Mouse (Mus musculus): Measurements from ENCODE around the gene Cog8.
"Not testable (repeated sequence)": the region's sequence is repeated elsewhere in the genome, so short reads cannot be mapped to it uniquely, and the experiment has no call there.

Gene Cog8

DNA sequence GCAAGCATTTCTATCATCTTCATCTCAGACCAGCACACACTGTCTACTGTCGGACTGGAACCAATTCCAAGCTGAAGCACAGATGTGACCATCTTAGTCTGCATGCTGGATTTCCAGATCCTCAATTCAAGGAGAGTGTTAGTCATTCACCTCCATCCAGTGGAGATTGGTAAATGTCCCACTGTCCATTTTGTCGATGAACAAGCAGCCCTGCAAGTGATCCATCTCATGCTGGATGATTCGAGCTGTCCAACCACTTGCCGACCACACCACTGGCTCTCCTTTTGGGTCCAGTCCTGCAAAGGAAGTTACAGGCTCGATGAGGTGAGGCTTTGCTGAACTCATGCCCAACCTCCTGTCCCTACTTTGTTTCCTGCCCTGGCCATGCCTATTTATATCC, 9.5 kb downstream of the Cog8 start:
- no peak for ATAC-seq (ENCODE audit: insufficient number of reproducible peaks, low FRiP score, low TSS enrichment)

DNA sequence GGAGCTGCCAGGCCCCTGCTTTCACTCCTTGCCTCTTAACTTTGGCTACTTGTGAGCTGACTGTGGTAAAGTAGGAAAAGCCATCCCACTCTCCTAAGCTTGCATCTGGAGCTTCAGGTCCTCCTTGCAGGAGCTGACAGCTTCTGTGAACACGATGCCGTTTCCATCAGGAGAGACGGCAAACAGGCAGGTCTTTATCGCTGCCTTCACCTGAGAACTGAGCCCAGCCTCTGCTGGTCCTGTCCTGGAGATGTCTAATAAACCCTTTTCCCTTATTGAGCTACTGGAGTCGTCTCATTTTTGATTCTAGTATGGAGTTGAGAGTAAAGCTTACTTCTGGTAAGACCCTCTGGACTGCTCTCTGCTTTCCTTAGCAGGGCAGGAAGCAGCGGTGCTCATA, 11.0 kb downstream of the Cog8 start:
- no peak for ATAC-seq (ENCODE audit: insufficient number of reproducible peaks, low FRiP score, low TSS enrichment)

DNA sequence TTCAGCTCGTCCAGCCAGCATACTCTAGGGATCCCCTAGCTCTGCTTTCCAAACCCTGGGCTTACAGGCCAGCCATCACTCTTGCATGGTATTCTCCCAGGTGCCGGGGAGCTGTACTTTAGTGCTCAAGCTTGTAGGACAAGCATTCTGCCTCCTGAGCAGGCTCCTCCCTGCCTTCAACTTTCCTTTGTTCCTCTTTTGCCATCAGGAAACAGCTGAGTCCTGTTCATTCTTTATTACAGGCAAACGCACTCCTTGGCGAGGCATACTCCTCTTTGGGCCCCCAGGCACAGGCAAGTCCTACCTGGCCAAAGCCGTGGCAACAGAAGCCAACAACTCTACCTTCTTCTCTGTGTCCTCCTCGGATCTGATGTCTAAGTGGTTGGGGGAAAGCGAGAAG, 15.9 kb downstream of the Cog8 start:
- no peak for ATAC-seq (ENCODE audit: insufficient number of reproducible peaks, low FRiP score, low TSS enrichment)

DNA sequence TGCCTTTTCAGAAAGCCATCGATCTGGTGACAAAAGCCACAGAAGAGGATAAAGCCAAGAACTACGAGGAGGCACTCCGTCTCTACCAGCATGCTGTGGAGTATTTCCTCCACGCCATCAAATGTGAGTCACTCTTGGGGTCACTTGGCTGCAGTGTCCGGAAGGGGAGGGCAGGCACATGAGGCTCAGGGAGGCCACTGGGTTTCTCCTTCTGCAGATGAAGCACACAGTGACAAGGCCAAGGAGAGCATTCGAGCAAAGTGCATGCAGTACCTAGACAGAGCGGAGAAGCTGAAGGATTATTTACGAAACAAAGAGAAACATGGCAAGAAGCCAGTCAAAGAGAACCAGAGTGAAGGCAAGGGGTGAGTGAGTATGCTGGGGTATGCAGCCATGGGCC, 19.9 kb downstream of the Cog8 start:
- no peak for ATAC-seq (ENCODE audit: insufficient number of reproducible peaks, low FRiP score, low TSS enrichment)

DNA sequence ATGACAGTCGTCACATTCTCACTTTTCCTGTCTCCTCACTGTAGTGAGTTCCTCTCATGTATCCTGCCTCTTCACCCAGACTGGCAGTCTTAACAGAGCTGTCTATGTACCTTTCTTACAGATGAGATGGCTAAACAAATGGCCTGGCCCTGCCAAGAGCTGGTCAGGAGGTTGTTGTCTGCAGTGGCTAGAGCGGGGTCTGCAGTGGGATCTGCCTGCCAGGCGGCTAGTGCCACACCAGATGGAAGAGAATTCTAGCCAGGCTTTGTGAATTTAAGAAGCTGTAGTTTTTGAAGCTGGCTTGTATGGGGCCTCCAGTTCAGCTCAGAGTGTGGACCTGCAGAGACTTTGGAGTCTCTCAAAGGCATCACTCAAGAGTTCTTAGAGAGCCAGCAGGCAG, 20.8 kb downstream of the Cog8 start:
- ATAC-seq (ENCODE audit: insufficient number of reproducible peaks, low FRiP score, low TSS enrichment): no peak

DNA sequence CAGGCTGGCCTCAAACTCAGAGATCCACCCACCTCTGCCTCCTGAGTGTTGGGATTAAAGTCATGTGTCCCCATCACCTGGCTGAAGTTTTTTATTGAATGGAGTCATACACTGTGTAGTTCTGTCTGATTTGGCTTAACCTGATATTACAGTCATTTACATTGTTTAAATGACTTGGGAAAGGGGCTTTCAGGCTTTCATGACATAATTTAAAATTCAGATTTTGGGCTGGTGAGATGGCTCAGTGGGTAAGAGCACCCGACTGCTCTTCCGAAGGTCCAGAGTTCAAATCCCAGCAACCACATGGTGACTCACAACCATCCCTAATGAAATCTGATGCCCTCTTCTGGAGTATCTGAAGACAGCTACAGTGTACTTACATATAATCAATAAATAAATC, 22.9 kb downstream of the Cog8 start:
- ATAC-seq (ENCODE audit: insufficient number of reproducible peaks, low FRiP score, low TSS enrichment): not testable (repeated sequence)

DNA sequence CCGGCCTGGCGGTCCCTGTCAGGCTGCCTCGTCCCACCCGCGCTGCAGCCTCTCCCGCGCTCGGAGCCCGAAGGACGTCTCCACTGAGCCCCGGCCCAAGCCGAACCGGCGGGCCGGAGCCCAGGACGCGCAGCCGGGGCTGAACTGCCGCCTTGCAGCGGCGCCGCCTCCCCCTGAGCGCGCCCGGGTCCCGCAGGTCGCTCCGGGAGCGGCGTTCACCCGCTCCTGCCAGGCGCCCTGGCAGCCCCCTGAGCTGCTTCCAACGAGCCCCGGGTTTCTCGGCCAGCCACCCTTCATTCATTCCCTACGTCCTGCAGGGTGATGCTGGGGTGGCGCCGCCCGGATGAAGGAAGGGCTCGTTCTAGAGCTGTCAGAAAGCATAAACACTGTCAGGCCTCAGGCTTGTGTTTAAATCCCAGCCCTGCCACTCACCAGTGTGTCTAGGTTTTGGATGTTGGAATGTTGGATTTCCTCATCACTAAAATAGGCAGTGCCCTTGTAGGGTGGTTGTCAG, 24.9 kb downstream of the Cog8 start:
- 0 out of 2 replicates have a peak, but pooled peaks have one; percentile 11 for ATAC-seq (ENCODE audit: insufficient number of reproducible peaks, low FRiP score, low TSS enrichment)

DNA sequence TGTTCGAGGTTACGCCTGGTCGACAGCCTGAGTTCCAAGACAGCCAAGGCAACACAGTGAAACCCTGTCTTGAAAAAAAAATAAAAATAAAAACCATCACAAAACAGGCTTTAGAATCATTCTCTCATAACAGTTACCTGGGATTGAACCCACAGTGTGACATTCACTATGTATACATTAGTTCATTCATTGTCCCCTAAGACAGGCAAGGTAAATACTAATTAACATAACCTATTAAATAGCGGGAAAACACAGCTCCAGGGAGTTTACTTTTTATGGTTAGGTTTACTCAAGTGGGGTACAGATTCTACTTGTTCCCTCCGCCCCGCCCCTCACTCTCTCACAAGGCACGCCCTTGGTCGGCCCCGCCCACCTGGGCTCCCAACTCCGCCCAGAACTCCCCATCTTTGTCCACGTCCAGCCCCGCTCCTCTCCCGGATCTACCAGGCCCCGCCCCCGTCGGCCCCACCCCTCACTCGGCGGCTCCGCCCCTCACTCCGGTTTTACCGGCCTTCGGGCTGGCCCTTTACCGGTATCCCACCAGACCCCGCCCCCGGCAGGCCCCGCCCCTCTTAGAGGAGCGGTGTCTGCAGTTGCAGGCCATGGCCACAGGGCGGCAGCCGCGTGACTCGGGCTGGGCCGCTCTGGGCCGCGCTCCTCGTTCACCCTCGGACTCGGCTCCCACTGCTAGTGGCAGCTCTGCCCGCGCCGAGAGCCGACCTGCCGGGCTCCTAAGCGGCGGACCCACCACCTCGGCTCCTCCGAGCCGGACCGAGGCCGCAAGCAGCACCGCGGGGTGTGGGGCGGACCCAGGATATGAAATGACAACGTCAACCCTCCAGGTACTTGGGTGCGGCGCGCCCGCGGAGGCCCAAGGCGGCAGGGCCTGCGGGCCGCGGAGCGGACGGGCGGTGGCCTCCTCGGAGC, 25.6 kb downstream of the Cog8 start, which contains the start of gene Vps4a:
Gene Vps4a, plus strand, starts transcription at position 573 of the 927 bp plus-strand sequence.
- ATAC-seq (ENCODE audit: insufficient number of reproducible peaks, low FRiP score, low TSS enrichment): peak; percentile 90

DNA sequence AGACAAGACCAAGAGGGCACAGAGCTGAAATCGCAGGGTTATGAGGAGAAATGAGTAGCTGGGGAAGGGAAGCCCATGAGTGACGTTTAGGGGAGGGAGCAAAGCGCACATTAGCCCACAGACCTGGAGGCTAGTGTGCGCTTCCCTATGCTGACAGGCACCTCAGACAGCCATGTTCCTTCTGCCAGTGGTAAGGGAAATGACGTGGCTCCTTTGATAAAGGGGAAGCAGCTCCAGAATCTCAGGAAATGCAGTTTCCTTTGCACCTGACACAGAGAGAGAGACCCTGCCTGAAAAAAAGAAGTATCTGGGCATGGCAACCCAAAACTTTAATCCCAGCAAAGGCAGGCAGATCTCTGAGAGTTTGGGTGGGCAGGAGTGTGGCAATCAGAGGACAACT, 26.4 kb downstream of the Cog8 start:
- ATAC-seq (ENCODE audit: insufficient number of reproducible peaks, low FRiP score, low TSS enrichment): no peak

DNA sequence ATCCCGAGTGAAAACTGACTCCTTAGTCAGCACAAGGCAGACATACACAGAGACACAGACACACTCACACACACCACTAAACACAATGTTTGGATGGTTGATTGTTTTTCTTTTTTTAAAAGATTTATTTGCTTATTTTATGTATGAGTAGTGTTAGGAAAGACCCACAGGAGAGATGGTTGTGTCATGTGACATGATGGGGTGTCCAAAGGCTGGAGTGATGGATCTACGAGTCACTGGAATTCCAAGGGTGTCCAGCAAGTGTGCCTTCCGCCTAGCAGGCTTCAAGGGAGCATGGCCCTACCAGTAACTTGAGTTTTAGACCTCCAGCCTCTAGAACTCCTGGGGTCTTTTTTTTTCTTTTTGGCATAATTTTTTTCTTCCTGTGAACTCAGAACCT, 27.2 kb downstream of the Cog8 start:
- ATAC-seq (ENCODE audit: insufficient number of reproducible peaks, low FRiP score, low TSS enrichment): no peak

DNA sequence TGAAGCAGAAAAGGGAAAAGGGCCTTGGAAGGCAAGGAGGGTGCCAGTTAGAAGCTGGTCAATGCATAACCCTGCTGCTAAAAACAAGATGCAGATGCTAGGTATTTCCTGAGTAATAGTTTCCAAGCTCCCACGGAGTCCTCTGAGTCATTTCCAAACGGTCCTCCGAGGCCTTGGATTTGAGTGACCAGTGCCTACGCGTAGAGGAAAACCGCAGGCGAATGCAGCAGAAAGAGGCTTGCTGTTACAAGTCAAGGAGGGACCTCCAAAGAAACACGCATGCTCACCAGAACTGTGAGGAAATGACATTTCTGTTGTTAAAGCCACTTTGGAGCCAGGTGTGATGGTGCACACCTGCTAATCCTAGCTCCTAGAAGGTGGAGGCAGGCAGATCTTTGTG, 33.0 kb downstream of the Cog8 start:
- no peak for ATAC-seq (ENCODE audit: insufficient number of reproducible peaks, low FRiP score, low TSS enrichment)

DNA sequence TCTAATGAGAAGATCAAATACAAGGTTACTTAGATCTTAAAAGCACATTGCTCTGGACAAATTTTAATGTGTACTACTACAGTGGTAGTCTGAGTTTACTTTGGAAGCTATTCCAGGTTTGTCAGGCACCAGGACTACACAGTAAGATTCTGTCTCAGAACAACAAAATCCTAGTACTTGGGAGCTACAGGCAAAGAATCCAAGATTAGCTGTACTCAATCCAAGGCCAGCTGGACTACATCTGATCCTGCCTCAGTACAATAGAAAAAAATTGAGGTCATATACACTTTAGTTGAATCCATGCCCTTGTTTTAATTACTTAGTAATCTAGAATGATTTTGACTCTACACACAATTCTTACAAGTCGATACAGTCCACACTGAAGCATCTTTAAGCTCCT, 41.6 kb downstream of the Cog8 start:
- no peak for ATAC-seq (ENCODE audit: insufficient number of reproducible peaks, low FRiP score, low TSS enrichment)

DNA sequence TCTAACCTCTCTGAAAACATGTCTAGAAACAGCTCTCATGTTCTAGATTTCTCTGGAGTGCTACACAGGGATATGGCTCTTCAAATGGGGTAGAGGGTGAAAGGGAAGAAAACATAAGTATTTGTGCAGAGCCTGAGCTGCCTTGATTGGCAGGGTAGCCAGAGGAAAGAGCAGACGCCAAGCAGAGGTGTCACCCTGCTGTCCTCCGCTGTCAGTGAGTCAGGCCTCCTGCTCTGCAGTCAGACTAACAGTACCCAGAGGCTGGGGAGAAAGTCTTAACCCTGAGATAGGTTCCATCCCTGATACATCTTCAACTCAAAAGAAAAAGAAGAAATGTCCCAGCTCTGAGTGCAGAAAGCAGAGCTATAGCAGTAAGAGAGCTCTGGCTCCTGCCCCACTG, 43.8 kb downstream of the Cog8 start:
- ATAC-seq (ENCODE audit: insufficient number of reproducible peaks, low FRiP score, low TSS enrichment): no peak

DNA sequence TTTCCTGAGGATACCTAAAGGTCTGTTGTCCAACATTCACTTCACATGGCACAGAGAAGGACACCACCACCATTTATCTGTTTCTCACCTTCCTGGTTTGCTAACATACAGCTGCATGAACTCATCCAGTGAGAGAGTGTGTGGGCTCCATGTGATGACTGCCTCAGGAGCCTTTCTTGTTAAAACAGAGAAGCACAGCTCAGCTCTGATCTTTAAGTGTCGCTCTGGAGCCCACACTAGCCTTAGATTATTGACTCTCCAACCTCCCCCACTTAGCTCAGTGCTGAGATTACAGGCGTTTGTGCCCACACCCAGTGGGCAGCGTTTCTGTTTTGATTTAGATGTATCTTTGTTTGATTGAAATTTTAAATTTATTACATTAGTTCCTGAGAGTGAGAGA, 48.7 kb downstream of the Cog8 start:
- no peak for ATAC-seq (ENCODE audit: insufficient number of reproducible peaks, low FRiP score, low TSS enrichment)

DNA sequence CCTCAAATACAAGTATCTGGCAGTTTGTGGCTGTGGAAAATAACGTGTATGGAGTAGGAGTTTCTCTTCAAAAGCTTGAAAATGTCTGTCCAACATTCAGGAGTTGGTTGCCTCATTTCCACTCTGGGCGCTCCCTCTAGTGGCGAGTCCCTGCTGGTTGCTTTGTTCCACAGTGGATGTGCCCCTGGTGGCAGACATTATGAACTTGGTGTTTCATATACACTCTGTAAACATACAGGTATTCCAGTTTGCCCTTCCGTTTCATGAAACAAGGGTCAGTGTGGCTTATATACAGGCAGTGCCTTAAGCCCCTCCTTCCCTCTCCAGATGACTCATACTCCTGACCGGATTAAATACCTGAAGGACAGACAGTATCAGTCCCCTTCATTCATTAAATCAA, 54.0 kb downstream of the Cog8 start:
- peak; percentile 90 for ATAC-seq (ENCODE audit: insufficient number of reproducible peaks, low FRiP score, low TSS enrichment)

DNA sequence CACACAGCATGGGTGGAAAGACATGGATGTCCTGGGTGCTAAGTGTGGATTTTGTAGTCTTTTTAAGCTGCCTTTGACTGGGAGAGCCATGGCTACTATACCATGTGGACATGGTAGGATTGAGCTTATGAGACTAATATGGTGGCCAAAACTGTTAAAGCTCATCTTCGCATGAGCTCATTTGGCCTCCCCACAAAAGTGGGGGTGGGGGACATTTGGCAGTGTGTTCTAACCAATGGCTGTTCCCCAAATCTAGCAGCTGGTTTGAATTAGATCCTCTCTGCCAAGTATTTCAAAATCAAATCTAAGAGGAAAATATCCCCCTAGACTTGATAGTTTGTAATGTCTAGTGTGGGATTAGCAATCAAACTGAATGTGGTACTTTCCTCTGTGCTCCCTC, 57.4 kb downstream of the Cog8 start:
- ATAC-seq (ENCODE audit: insufficient number of reproducible peaks, low FRiP score, low TSS enrichment): no peak

DNA sequence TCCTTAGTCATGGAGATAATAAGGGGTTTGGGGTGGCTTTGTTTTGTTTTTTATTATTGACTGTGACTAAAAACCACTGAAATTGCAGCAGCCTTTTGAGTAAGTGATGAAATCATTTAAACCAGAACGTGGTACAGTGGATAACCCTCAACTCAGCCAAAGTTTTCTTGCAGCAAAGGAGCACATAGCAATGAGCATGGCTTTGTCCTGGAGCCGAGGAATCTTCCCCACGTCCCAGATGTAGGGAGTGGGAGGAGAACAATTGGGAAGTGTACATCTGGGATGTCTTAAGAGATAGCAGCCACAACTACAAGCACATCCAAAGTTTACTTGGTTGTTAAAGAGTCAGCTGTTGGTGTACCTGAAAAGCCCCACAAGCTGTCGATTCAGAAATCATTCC, 59.1 kb downstream of the Cog8 start:
- no peak for ATAC-seq (ENCODE audit: insufficient number of reproducible peaks, low FRiP score, low TSS enrichment)

DNA sequence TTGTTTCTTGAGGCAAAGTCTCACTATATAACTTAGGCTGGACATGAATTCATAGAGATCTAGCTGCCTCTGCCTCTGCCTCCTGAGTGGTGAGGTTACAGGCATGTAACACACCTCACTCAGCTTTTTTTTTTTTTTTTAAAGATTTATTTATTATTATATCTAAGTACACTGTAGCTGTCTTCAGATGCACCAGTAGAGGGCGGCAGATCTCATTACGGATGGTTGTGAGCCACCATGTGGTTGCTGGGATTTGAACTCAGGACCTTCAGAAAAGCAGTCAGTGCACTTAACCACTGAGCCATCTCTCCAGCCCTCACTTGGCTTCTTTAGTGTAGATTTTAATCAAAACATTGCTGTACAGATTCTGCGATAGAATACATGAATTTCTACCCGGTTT, 60.1 kb downstream of the Cog8 start:
- ATAC-seq (ENCODE audit: insufficient number of reproducible peaks, low FRiP score, low TSS enrichment): not testable (repeated sequence)

Data from cerebellum, adult (tissue).